Mouse (Mus musculus) lung, adult 2 months (tissue): ENCODE measurements around the gene Capns1. TPM values are rescaled to one million over a fixed set of nuclear protein-coding genes. Genes with fewer than 3 reads are reported as not detected.

Experiments
- DNase-seq: peaks from one replicate; pipeline ENCODE4 v3.0.0; 2022
- H3K4me1 ChIP-seq: fragments of 200-500 bp; 2 replicates; pipeline ENCODE4 v1.6.1; 2011; ENCODE audit warnings: low read length; ENCODE audit not compliant: control insufficient read depth, insufficient read depth
- H3K4me3 ChIP-seq: fragments of 200-500 bp; replicated peaks from 2 replicates; pipeline ENCODE3; 2011; ENCODE audit warnings: low read depth, mild to moderate bottlenecking, control low read depth, low read length; ENCODE audit errors: extremely low read depth
- CTCF ChIP-seq: fragments of 200-500 bp; IDR thresholded peaks from 2 replicates; pipeline ENCODE4 v1.5.1; 2011; ENCODE audit warnings: mild to moderate bottlenecking, low read length, control low read depth; ENCODE audit not compliant: insufficient read depth
- POLR2A ChIP-seq: fragments of 200-500 bp; IDR thresholded peaks from 2 replicates; pipeline ENCODE4 v1.6.1; 2011; ENCODE audit warnings: low read depth, mild to moderate bottlenecking, control low read depth, low read length, borderline replicate concordance; ENCODE audit errors: extremely low read depth
- WGBS: fragments of 180-500 bp; shearing (Covaris S2); methylation state at CpG from one replicate; pipeline ENCODE4 v1.1.7; 2018; 5-methylcytosine and 5-hydroxymethylcytosine counted together
- polyA plus RNA-seq: library from polyadenylated mRNA; depleted of rRNA; stranded (reverse); fragments of >200 nt; gene quantifications from 2 replicates; pipeline ENCODE4 v1.2.3, GENCODE M21; 2012

Capns1 gene
- polyA plus RNA-seq, 1 experiment: 1,083 TPM

- Histone ChIP-seq H3K4me3 (no peak overlapping the region), H3K4me1 (0 out of 2 replicates have a peak, but pooled peaks cover 2% of the 10 kb centered on the region)
- TF ChIP-seq POLR2A (no peak), CTCF (peak; percentile 80)
- DNase-seq: peak; percentile 69
- 3% methylated on average over 4 of the region's 4 CpGs for WGBS
These were observed 17.3 kb downstream of the Capns1 start for GRCm38 (mm10) chr7:30181308-30181707.

- TF ChIP-seq CTCF: no peak
- no peak for TF ChIP-seq POLR2A
- DNase-seq: no peak
- Histone ChIP-seq H3K4me3 (no peak overlapping the region), H3K4me1 (no peaks in the 10 kb centered on the region)
- 82% methylated on average over 11 of the region's 11 CpGs for WGBS
These were observed 20.4 kb downstream of the Capns1 start for GRCm38 (mm10) chr7:30178256-30178655.

GRCm38 (mm10) chr7:30176474-30176873, 22.1 kb downstream of the Capns1 start:
- H3K4me3 ChIP-seq: no peak overlapping the region
- 45% methylated on average over 12 of the region's 12 CpGs for WGBS
- H3K4me1 ChIP-seq: no peaks in the 10 kb centered on the region
- TF ChIP-seq POLR2A: no peak
- no peak for TF ChIP-seq CTCF
- DNase-seq: no peak

GRCm38 (mm10) chr7:30170283-30170951, 28.2 kb downstream of the Capns1 start:
- TF ChIP-seq CTCF (no peak), POLR2A (no peak)
- H3K4me1 ChIP-seq: no peaks in the 10 kb centered on the region; the same call in 1 of the 2 replicates
- no peak for DNase-seq
- peak overlapping the region; percentile 97 for H3K4me3 ChIP-seq
- WGBS: 13% methylated on average over 11 of the region's 11 CpGs

GRCm38 (mm10) chr7:30169583-30170282, 28.9 kb downstream of the Capns1 start, which contains the start of gene Zfp146:
TSS of gene Zfp146 (minus strand) at chr7:30169750.
- Histone ChIP-seq H3K4me1 (no peaks in the 10 kb centered on the region; the same call in 1 of the 2 replicates), H3K4me3 (peak within 1 kb of the TSS; percentile 97)
- TF ChIP-seq CTCF: no peak
- TF ChIP-seq POLR2A: peak; percentile 88
- peak; percentile 91 for DNase-seq
- under 1% methylated on average over 36 of the region's 36 CpGs for WGBS

- Histone ChIP-seq H3K4me3 (peak overlapping the region; percentile 97), H3K4me1 (no peaks in the 10 kb centered on the region; the same call in 1 of the 2 replicates)
- no peak for DNase-seq
- TF ChIP-seq CTCF: no peak
- TF ChIP-seq POLR2A: no peak
- WGBS: 2% methylated on average over 21 of the region's 21 CpGs
These were observed 29.6 kb downstream of the Capns1 start for GRCm38 (mm10) chr7:30168914-30169582.

GRCm38 (mm10) chr7:30164745-30165144, 33.9 kb downstream of the Capns1 start:
- TF ChIP-seq CTCF (no peak), POLR2A (no peak)
- no peaks in the 10 kb centered on the region for H3K4me1 ChIP-seq
- WGBS: 96% methylated on average over 2 of the region's 2 CpGs
- H3K4me3 ChIP-seq: no peak overlapping the region
- no peak for DNase-seq

- Histone ChIP-seq H3K4me1 (no peaks in the 10 kb centered on the region), H3K4me3 (no peak overlapping the region)
- no peak for DNase-seq
- WGBS: over 99% methylated on average over 5 of the region's 5 CpGs
- TF ChIP-seq POLR2A (no peak), CTCF (no peak)
These were observed 35.5 kb downstream of the Capns1 start for GRCm38 (mm10) chr7:30163113-30163512.

- no peak overlapping the region for H3K4me3 ChIP-seq
- DNase-seq: no peak
- TF ChIP-seq CTCF (no peak), POLR2A (no peak)
- 97% methylated on average over 3 of the region's 3 CpGs for WGBS
- no peaks in the 10 kb centered on the region for H3K4me1 ChIP-seq
These were observed 43.1 kb downstream of the Capns1 start for GRCm38 (mm10) chr7:30155507-30155906.
